Mouse (Mus musculus): ENCODE measurements around the gene Sccpdh.

DNA sequence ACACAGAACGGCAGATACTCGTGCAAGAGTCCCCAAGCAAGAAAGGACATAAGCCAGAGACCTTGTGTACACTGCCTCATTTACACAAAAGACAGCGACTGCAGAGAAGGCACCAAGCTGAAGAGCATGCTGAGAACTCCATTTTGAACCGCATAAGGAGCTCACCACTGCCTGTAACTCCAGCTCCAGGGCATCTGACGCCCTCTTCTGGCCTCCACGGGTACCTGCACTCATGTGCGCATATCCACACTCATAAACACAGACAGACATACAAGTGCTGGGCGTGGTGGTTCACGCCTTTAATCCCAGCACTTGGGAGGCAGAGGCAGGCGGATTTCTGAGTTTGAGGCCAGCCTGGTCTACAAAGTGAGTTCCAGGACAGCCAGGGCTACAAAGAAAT is 60.7 kb downstream of the Sccpdh start:
- TF ChIP-seq POLR2AphosphoS2 (IDR thresholded peaks at IDR 0.05; ENCODE audit: insufficient read length, low read depth) (no peak), POLR2A (IDR thresholded peaks at IDR 0.05; ENCODE audit: insufficient read length, low read depth) (no peak), REST (IDR thresholded peaks at IDR 0.05; ENCODE audit: insufficient read depth, insufficient read length) (no peak), CEBPB (IDR thresholded peaks at IDR 0.05; ENCODE audit: insufficient read depth, poor library complexity, severe bottlenecking) (no peak), USF1 (IDR thresholded peaks at IDR 0.05; ENCODE audit: low read depth) (no peak), MYOD1 (IDR thresholded peaks at IDR 0.05; ENCODE audit: control insufficient read depth in 1 of 3, insufficient read length in 2 of 3, low read depth in 2 of 3) (no peak), E2F4 (IDR thresholded peaks at IDR 0.05; ENCODE audit: insufficient read depth) (no peak), MAX (IDR thresholded peaks at IDR 0.05; ENCODE audit: low read depth) (no peak), TCF12 (IDR thresholded peaks at IDR 0.05; ENCODE audit: insufficient read depth, poor library complexity, severe bottlenecking) (no peak), SRF (IDR thresholded peaks at IDR 0.05; ENCODE audit: control insufficient read depth, insufficient read length, low read depth) (no peak), MYOG (IDR thresholded peaks at IDR 0.05; ENCODE audit: control insufficient read depth in 1 of 3, insufficient read depth in 1 of 3, insufficient read length in 2 of 3, low read depth in 2 of 3) (no peak)

Measured in myocyte (in vitro differentiated cells).